11 mouse cellular contexts compared by ENCODE assay signal in the genomic region with DNA sequence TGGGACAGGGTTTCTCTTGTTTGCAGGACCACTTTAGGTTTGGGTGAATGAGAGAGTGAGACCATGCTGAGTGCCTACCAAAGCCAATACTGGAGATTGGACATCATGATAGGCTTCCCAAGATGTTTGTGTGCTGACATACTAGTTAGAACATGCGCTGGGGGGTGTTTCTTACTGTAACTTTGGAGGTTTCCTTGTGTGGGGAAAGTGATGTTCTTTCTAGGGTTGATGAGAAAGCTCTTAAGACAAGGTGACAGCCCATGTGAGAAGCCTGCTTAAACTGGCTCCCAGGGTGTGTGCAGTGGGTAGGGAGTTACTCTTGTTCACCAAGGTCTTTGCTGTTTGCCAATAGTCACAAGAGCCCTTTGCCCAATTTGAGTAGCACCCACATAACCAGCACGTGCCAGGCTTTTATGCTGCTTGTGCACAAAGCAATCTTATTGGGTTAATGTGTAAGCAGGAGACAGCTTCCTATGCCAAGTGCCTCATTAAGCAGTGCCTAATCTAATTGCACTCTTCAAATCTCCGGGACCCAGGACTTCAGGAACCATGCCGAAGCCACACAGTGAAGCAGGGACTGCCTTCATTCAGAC. TPM values are rescaled to one million over a fixed set of nuclear protein-coding genes. Genes with fewer than 3 reads are reported as not detected.
DNase-seq lines count a peak whose midpoint lies in the region; ATAC-seq and TF ChIP-seq lines count a peak whose summit lies in the region.
"Had no signal": no experiment of that assay in that cellular context is flagged by ENCODE, and none has a peak within 500 bp of the region (broad histone marks: within the 10 kb centered on the region; RNA-seq: fewer than 3 reads in every experiment).

No protein-coding gene starts in this region.

- TF ChIP-seq RAD21 in CH12.LX (IDR thresholded peaks at IDR 0.05; ENCODE audit: low read depth, low read length) (no peak), MEL (IDR thresholded peaks at IDR 0.05; ENCODE audit: low read depth, low read length) (no peak)

- no peak for TF ChIP-seq EP300 in CH12.LX (IDR thresholded peaks at IDR 0.05; ENCODE audit: low read length)
- TF ChIP-seq EP300 in MEL (IDR thresholded peaks at IDR 0.05; ENCODE audit: low read depth in 1 of 2, low read length in 2 of 2), result no peak

- H3K27ac ChIP-seq in heart, embryonic 15.5 days, result peak overlapping the region; percentile 99
- H3K27ac ChIP-seq in heart, embryonic 10.5 days, result no peak overlapping the region
- no peak overlapping the region for H3K27ac ChIP-seq in CH12.LX (ENCODE audit: insufficient read depth, low read depth)
- no peak overlapping the region for H3K27ac ChIP-seq in MEL (ENCODE audit: control insufficient read depth, low read depth, low read length)
- no peak overlapping the region for H3K27ac ChIP-seq in kidney, embryonic 16.5 days (ENCODE audit: low read length)
- H3K27ac ChIP-seq in hindbrain, embryonic 14.5 days, result no peak overlapping the region
- H3K27ac ChIP-seq: liver, embryonic 14.5 days; midbrain, embryonic 12.5 days had no signal

- ATAC-seq in heart, embryonic 15.5 days (replicated peaks; ENCODE audit: insufficient number of reproducible peaks, insufficient read depth, low FRiP score, low read depth), result no peak
- peak; percentile 18; the same call in 1 of the 2 replicates for ATAC-seq in kidney, embryonic 16.5 days (ENCODE audit: low FRiP score, low TSS enrichment)
- ATAC-seq in hindbrain, embryonic 14.5 days (ENCODE audit: low FRiP score), result no peak

- peaks cover 60% of the 10 kb centered on the region for H3K79me2 ChIP-seq in CH12.LX (replicated peaks; ENCODE audit: control insufficient read depth, extremely low read depth, insufficient read depth, poor library complexity, severe bottlenecking)
- H3K79me2 ChIP-seq in MEL (ENCODE audit: control insufficient read depth, insufficient read depth, low read length, poor library complexity), result peaks cover 41% of the 10 kb centered on the region

- H3K4me1 ChIP-seq in heart, embryonic 15.5 days (replicated peaks), result peaks cover 81% of the 10 kb centered on the region
- peaks cover 68% of the 10 kb centered on the region for H3K4me1 ChIP-seq in heart, embryonic 10.5 days
- H3K4me1 ChIP-seq in CH12.LX (ENCODE audit: control insufficient read depth in 1 of 2, insufficient read depth in 2 of 2), result peaks cover 7 to 44% of the 10 kb centered on the region in 2 experiments
- H3K4me1 ChIP-seq in MEL (ENCODE audit: control insufficient read depth in 1 of 2, insufficient read depth in 2 of 2, low read length in 2 of 2), result peaks cover 0 to 27% of the 10 kb centered on the region in 2 experiments; a peak in 3 of 4 replicates
- peaks cover 35% of the 10 kb centered on the region for H3K4me1 ChIP-seq in kidney, embryonic 16.5 days (ENCODE audit: insufficient read depth, low read length)
- peaks cover 23% of the 10 kb centered on the region for H3K4me1 ChIP-seq in hindbrain, embryonic 14.5 days (replicated peaks; ENCODE audit: control insufficient read depth, insufficient read depth, low read length)

- in situ Hi-C loops in CH12.LX (cut with MboI; ENCODE audit: low pct_ligation_motif_present, low pct_unique_long_range_greater_than_20kb, low sequenced_read_pairs), result loop anchor here (5.0 kb wide), 1 partner anchor 37 kb away; no protein-coding TSS in a partner anchor

- dilution Hi-C loops in CH12.LX (cut with MboI; ENCODE audit: extremely low pct_ligation_motif_present, extremely low pct_unique_long_range_greater_than_20kb, low sequenced_read_pairs), result no loop called here

- H3K36me3 ChIP-seq in heart, embryonic 15.5 days, result peaks cover 57% of the 10 kb centered on the region
- peaks cover 97% of the 10 kb centered on the region for H3K36me3 ChIP-seq in heart, embryonic 10.5 days
- H3K36me3 ChIP-seq in CH12.LX (replicated peaks in 1 of 2; ENCODE audit: control insufficient read depth in 1 of 2, insufficient read depth in 1 of 2, low read length in 1 of 2), result peaks cover 67 to 97% of the 10 kb centered on the region in 2 experiments
- H3K36me3 ChIP-seq in MEL (ENCODE audit: control insufficient read depth in 1 of 2, insufficient read depth in 2 of 2, low read length in 2 of 2), result peaks cover 22 to 40% of the 10 kb centered on the region in 2 experiments
- H3K36me3 ChIP-seq in kidney, embryonic 16.5 days (ENCODE audit: insufficient read depth, low read length), result peaks cover 54% of the 10 kb centered on the region
- H3K36me3 ChIP-seq in hindbrain, embryonic 14.5 days (replicated peaks; ENCODE audit: control insufficient read depth, insufficient read depth), result peaks cover 70% of the 10 kb centered on the region

- no peak for TF ChIP-seq CTCF in CH12.LX (conservative IDR thresholded peaks at IDR 0.05 in 1 of 2, IDR thresholded peaks at IDR 0.05 in 1 of 2; ENCODE audit: low read depth in 2 of 2, low read length in 2 of 2)
- no peak for TF ChIP-seq CTCF in MEL (IDR thresholded peaks at IDR 0.05 in 2 of 3, conservative IDR thresholded peaks at IDR 0.05 in 1 of 3; ENCODE audit: control insufficient read depth in 1 of 3, insufficient read depth in 1 of 3, low read depth in 2 of 3, low read length in 3 of 3, poor library complexity in 1 of 3, severe bottlenecking in 1 of 3)

- H3K9me3 ChIP-seq in heart, embryonic 15.5 days (replicated peaks), result no peaks in the 10 kb centered on the region
- no peaks in the 10 kb centered on the region for H3K9me3 ChIP-seq in heart, embryonic 10.5 days
- H3K9me3 ChIP-seq in CH12.LX (replicated peaks; ENCODE audit: low read length) (no peaks in the 10 kb centered on the region), MEL (replicated peaks; ENCODE audit: insufficient read depth, low read length) (no peaks in the 10 kb centered on the region)
- H3K9me3 ChIP-seq in kidney, embryonic 16.5 days (ENCODE audit: low read length), result no peaks in the 10 kb centered on the region
- no peaks in the 10 kb centered on the region for H3K9me3 ChIP-seq in hindbrain, embryonic 14.5 days (ENCODE audit: control insufficient read depth, low read length)
- H3K9me3 ChIP-seq: midbrain, embryonic 12.5 days had no signal

- WGBS in heart, embryonic 15.5 days, result 75% methylated on average over 4 of the region's 4 CpGs
- 90% methylated on average over 4 of the region's 4 CpGs for WGBS in heart, embryonic 10.5 days
- 65% methylated on average over 4 of the region's 4 CpGs for WGBS in kidney, embryonic 16.5 days
- 70% methylated on average over 4 of the region's 4 CpGs for WGBS in hindbrain, embryonic 14.5 days

- H3K4me2 ChIP-seq in heart, embryonic 15.5 days, result no peak overlapping the region
- H3K4me2 ChIP-seq in CH12.LX (ENCODE audit: insufficient read depth, low read depth, poor library complexity, severe bottlenecking), result no peak overlapping the region
- H3K4me2 ChIP-seq in kidney, embryonic 16.5 days (replicated peaks; ENCODE audit: low read depth, low read length), result no peak overlapping the region
- H3K4me2 ChIP-seq in hindbrain, embryonic 14.5 days (replicated peaks), result no peak overlapping the region
- H3K4me2 ChIP-seq: midbrain, embryonic 12.5 days had no signal

- no peak overlapping the region for H3K4me3 ChIP-seq in heart, embryonic 15.5 days
- no peak overlapping the region for H3K4me3 ChIP-seq in heart, embryonic 10.5 days
- H3K4me3 ChIP-seq in CH12.LX (replicated peaks in 1 of 3; ENCODE audit: low read depth in 2 of 3, low read length in 2 of 3, poor library complexity in 1 of 3) (no peak overlapping the region), MEL (ENCODE audit: control insufficient read depth in 1 of 2, insufficient read depth in 1 of 2, low read depth in 2 of 2, low read length in 2 of 2) (no peak overlapping the region)
- no peak overlapping the region for H3K4me3 ChIP-seq in kidney, embryonic 16.5 days (ENCODE audit: low read length)
- no peak overlapping the region for H3K4me3 ChIP-seq in hindbrain, embryonic 14.5 days (replicated peaks; ENCODE audit: low read length)
- H3K4me3 ChIP-seq: midbrain, embryonic 12.5 days had no signal

- TF ChIP-seq POLR2A in CH12.LX (IDR thresholded peaks at IDR 0.05; ENCODE audit: low read depth, low read length), result no peak; the same call in 1 of the 2 replicates
- no peak; a peak in 1 of 4 replicates for TF ChIP-seq POLR2A in MEL (IDR thresholded peaks at IDR 0.05; ENCODE audit: control insufficient read depth in 1 of 2, insufficient read depth in 1 of 2, low read depth in 1 of 2, low read length in 2 of 2, poor library complexity in 1 of 2)

- no peak overlapping the region for H3K9ac ChIP-seq in heart, embryonic 15.5 days
- H3K9ac ChIP-seq in CH12.LX (ENCODE audit: insufficient read depth, low read depth) (no peak overlapping the region), MEL (ENCODE audit: control insufficient read depth, low read depth, low read length, poor library complexity, severe bottlenecking) (no peak overlapping the region)
- H3K9ac ChIP-seq in kidney, embryonic 16.5 days (replicated peaks; ENCODE audit: low read length), result no peak overlapping the region
- H3K9ac ChIP-seq in hindbrain, embryonic 14.5 days, result no peak overlapping the region
- H3K9ac ChIP-seq: liver, embryonic 14.5 days; midbrain, embryonic 12.5 days had no signal

- DNase-seq in heart, embryonic 10.5 days (ENCODE audit: low spot score), result no peak
- DNase-seq in CH12.LX (ENCODE audit: extremely low read depth) (no peak), MEL (ENCODE audit: low read depth, low spot score) (peak; percentile 16)
- no peak for DNase-seq in hindbrain, embryonic 14.5 days (ENCODE audit: low spot score)
- DNase-seq in frontal cortex, postnatal 36 days (ENCODE audit: low spot score in 2 of 2), result no peak
- DNase-seq in right cerebral cortex, postnatal 4 days, result no peak
- DNase-seq: embryo, embryonic 11 days had no signal

- H3K27me3 ChIP-seq in heart, embryonic 15.5 days, result no peaks in the 10 kb centered on the region
- no peaks in the 10 kb centered on the region for H3K27me3 ChIP-seq in heart, embryonic 10.5 days (ENCODE audit: insufficient read depth, poor library complexity, severe bottlenecking)
- H3K27me3 ChIP-seq in CH12.LX (replicated peaks), result no peaks in the 10 kb centered on the region
- H3K27me3 ChIP-seq in MEL (ENCODE audit: control insufficient read depth in 1 of 2, insufficient read depth in 2 of 2, low read length in 2 of 2), result no peaks in the 10 kb centered on the region
- no peaks in the 10 kb centered on the region for H3K27me3 ChIP-seq in kidney, embryonic 16.5 days (ENCODE audit: insufficient read depth, low read length)
- no peaks in the 10 kb centered on the region for H3K27me3 ChIP-seq in hindbrain, embryonic 14.5 days (ENCODE audit: control insufficient read depth, insufficient read depth, low read length)
- H3K27me3 ChIP-seq: midbrain, embryonic 12.5 days had no signal

RNA-seq across cellular contexts. Expression of a gene that starts 8.6 kb away (rescaled TPM):
- 1,637 and 1,814 TPM in 2 replicates for polyA plus RNA-seq in heart, embryonic 15.5 days (2015; fragmentation: Nextera tagmentation; extraction: Ambion mirVana)
- 2,435 and 2,436 TPM in 2 replicates for polyA plus RNA-seq in heart, embryonic 10.5 days (2016; fragmentation: Nextera tagmentation; extraction: Ambion mirVana)
- 1,563 and 2,304 TPM in 2 replicates for total RNA-seq in CH12.LX (2012; rRNA removed)
- total RNA-seq in CH12.LX (2014; rRNA removed), result 2,562 and 2,828 TPM in 2 replicates
- 1,827 and 1,949 TPM in 2 replicates for polyA plus RNA-seq in CH12.LX (2012; ENCODE audit: insufficient read length, low read depth)
- 710 and 1,836 TPM in 2 replicates for total RNA-seq in MEL (2012; rRNA removed)
- 1,000 to 10,000 TPM in 1 of 2 experiments, 10 to 100 TPM in 1; 71.6 to 2,746 TPM for polyA plus RNA-seq in MEL (2012; ENCODE audit: insufficient read depth in 1 of 2, insufficient read length in 2 of 2, low read depth in 1 of 2, low replicate concordance in 2 of 2, missing spikeins in 1 of 2)
- polyA plus RNA-seq in kidney, embryonic 16.5 days (2015; fragmentation: Nextera tagmentation; extraction: Ambion mirVana), result 1,434 and 1,451 TPM in 2 replicates
- 861 and 971 TPM in 2 replicates for polyA plus RNA-seq in hindbrain, embryonic 14.5 days (2014; fragmentation: Nextera tagmentation; extraction: Ambion mirVana)

RNA-seq across cellular contexts. Expression of a gene that starts 15.2 kb away (rescaled TPM):
- 0.31 and 0.65 TPM in 2 replicates for polyA plus RNA-seq in heart, embryonic 15.5 days (2015; fragmentation: Nextera tagmentation; extraction: Ambion mirVana)
- polyA plus RNA-seq in heart, embryonic 10.5 days (2016; fragmentation: Nextera tagmentation; extraction: Ambion mirVana), result 0.10 and 0.18 TPM in 2 replicates
- not detected in 2 replicates for total RNA-seq in CH12.LX (2012; rRNA removed)
- total RNA-seq in CH12.LX (2014; rRNA removed), result 0.32 TPM in 1 of 2 replicates, not detected in the other
- polyA plus RNA-seq in CH12.LX (2012; ENCODE audit: insufficient read length, low read depth), result 0.23 and 0.61 TPM in 2 replicates
- total RNA-seq in MEL (2012; rRNA removed), result not detected in 2 replicates
- under 1 TPM in 1 of 2 experiments, not detected in 1; 0.04 TPM for polyA plus RNA-seq in MEL (2012; ENCODE audit: insufficient read depth in 1 of 2, insufficient read length in 2 of 2, low read depth in 1 of 2, low replicate concordance in 2 of 2, missing spikeins in 1 of 2)
- polyA plus RNA-seq in kidney, embryonic 16.5 days (2015; fragmentation: Nextera tagmentation; extraction: Ambion mirVana), result 1.4 and 1.5 TPM in 2 replicates
- polyA plus RNA-seq in hindbrain, embryonic 14.5 days (2014; fragmentation: Nextera tagmentation; extraction: Ambion mirVana), result 2.9 and 6.0 TPM in 2 replicates

RNA-seq across cellular contexts. Expression of a gene that starts 47.7 kb away (rescaled TPM):
- polyA plus RNA-seq in heart, embryonic 15.5 days (2015; fragmentation: Nextera tagmentation; extraction: Ambion mirVana), result 14.0 and 24.3 TPM in 2 replicates
- polyA plus RNA-seq in heart, embryonic 10.5 days (2016; fragmentation: Nextera tagmentation; extraction: Ambion mirVana), result 19.3 and 23.9 TPM in 2 replicates
- total RNA-seq in CH12.LX (2012; rRNA removed), result 3.6 and 4.4 TPM in 2 replicates
- 5.6 and 5.7 TPM in 2 replicates for total RNA-seq in CH12.LX (2014; rRNA removed)
- polyA plus RNA-seq in CH12.LX (2012; ENCODE audit: insufficient read length, low read depth), result 4.6 and 5.5 TPM in 2 replicates
- 5.9 and 6.4 TPM in 2 replicates for total RNA-seq in MEL (2012; rRNA removed)
- 10 to 100 TPM in 1 of 2 experiments, not detected in 1; 13.8 TPM for polyA plus RNA-seq in MEL (2012; ENCODE audit: insufficient read depth in 1 of 2, insufficient read length in 2 of 2, low read depth in 1 of 2, low replicate concordance in 2 of 2, missing spikeins in 1 of 2)
- polyA plus RNA-seq in kidney, embryonic 16.5 days (2015; fragmentation: Nextera tagmentation; extraction: Ambion mirVana), result 23.6 and 30.0 TPM in 2 replicates
- 216 and 219 TPM in 2 replicates for polyA plus RNA-seq in hindbrain, embryonic 14.5 days (2014; fragmentation: Nextera tagmentation; extraction: Ambion mirVana)
